Mouse (Mus musculus): ENCODE measurements at regions not wholly inside any gene's neighbourhood (a gene's known extent, or its start where the extent isn't known, plus 50 kb on each side); places are given as distances from the start of the nearest gene placed in this dataset.
A peak's percentile ranks its signal among the peaks of the same experiment; 100 is the strongest.

- DNase-seq (ENCODE audit: low spot score in 2 of 2), result no peak
- intact Hi-C loops (cut with DNase I), result no loop called here
Measured at GRCm38 (mm10) chr16:93422221-93422620, 181.6 kb downstream of the Setd4 start.

GRCm38 (mm10) chr16:93418246-93418645 is 185.6 kb downstream of the Setd4 start:
- no peak for DNase-seq (ENCODE audit: low spot score in 2 of 2)
- intact Hi-C loops (cut with DNase I), result no loop called here

DNA sequence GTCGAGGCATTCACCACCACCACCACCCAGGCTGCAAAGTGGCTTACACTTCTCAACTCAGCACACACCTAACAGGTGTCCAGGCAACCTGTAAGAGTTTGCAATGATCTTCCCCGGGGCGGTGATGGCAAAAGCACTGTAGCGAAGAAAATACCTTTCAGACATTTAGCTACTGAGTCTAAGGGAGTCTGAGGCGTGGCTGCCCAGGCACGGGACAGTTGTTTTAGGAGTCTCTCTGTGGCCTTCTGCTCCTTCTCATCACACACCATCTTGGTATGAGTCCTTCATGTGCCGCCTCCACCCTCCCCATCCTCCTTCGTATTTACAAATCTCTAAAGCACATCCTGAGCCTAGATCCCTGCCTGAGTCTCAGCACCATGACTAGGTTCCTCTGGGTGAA is 186.0 kb downstream of the Setd4 start:
- DNase-seq (ENCODE audit: low spot score in 2 of 2), result no peak
- intact Hi-C loops (cut with DNase I), result no loop called here

DNA sequence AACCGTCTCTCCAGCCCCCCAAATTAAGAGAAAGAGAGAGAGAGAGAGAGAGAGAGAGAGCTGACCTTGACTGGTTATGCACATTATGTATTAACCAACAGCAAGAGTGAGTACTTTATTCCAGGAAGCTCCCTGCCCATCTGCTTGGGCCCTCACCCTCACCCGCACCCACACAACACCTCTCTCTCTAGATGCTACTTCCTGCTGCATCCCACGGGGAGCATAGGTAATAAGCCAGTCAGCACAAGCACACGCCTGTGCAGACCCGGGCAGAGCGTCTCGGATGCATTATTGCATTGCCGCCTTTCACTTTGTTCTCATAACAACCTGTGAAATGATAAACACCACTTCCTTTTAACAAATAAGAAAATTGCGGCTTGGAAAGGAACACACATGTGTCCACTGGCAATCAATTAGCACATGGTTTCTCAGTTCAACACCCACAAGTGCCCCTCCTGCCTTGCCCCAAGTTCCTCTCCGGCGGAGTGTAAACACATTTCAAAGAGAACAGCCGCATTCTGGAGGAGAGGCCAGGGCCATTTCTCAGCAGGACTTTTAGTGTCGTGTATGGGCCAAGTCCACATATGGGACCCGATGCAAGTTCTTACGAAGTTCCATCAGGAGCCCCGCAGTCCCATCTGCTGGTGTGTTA is 211.7 kb downstream of the Setd4 start:
- DNase-seq (ENCODE audit: low spot score in 2 of 2), result no peak
- intact Hi-C loops (cut with DNase I), result no loop called here

DNA sequence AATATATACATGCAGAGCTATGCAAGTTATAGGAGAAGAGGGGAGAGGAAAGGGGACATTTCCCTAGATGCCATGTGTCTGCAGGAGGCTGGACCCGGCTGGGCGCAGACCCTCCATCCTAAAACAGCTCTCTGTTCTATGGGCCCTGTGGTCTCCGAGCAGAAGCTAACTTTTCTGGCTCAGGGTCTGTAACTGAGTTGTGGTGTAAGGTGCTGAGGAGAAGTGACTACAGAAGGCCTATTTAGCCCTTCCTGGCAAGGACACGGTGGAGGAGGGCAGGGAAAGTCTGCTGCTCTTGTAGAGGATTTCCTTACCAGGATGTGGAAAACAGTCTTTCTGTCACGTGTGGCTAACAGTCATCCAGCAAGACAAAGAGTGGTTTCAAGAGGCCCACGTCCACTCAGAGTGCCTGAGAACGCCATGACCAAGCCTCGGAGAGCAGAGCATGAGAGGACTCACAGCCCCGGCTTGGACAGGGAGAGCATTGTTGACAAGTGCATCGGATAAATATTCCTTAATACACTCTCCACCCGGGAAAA is 216.2 kb downstream of the Setd4 start:
- intact Hi-C loops (cut with DNase I), result no loop called here
- DNase-seq (ENCODE audit: low spot score in 2 of 2), result no peak

GRCm38 (mm10) chr16:93384039-93384537 is 219.8 kb downstream of the Setd4 start:
- intact Hi-C loops (cut with DNase I), result no loop called here
- peak; percentile 21 to 38 for DNase-seq (ENCODE audit: low spot score in 2 of 2)

- DNase-seq (ENCODE audit: low spot score in 2 of 2), result no peak
- intact Hi-C loops (cut with DNase I), result no loop called here
Measured at GRCm38 (mm10) chr16:93382945-93383344, 220.9 kb downstream of the Setd4 start.

DNA sequence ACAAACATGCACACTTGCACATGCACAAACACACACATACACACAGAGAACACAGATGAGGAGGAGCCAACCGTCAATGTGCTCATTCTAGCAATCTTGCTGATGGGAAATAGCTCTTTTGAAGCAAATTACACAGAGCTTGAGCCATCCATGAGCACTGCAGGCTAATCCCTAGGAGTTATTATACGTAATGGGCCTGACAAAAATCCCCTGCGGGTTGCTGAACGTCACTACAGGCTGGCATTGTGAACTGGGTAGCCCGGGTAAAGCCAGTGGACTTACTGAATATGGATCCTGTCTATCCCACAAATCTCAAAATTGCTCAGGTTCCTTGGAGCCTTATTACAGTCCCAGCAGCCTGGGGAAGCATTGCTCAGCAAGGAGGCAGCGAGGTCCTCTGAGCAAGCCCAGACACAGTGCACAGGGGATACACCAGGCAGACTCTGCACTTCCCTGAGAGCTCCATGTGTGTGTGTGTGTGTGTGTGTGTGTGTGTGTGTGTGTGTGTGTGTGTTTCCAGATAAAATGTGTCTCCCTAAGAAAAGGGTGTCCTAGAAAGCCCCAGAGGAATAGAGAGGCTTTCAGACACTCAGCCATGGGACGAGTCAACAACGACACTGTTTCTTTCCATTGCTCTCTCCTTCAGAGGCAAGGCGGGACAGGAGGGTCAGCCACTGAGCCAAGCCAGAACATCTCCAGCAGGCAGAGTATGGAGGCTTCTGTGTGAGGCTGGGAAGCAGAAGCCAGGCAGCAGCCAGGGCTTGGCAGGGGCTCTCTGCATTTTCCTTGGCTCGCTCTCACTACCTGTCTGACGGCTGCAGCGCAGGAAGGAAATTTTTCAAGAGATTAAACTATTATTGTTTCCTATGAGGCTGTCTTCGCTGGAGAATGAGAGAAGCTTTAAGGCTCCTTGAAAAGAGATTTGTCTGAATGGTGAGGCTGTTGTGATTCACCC is 222.9 kb downstream of the Setd4 start:
- intact Hi-C loops (cut with DNase I), result no loop called here

GRCm38 (mm10) chr16:93380117-93380516 is 223.7 kb downstream of the Setd4 start:
- DNase-seq (ENCODE audit: low spot score in 2 of 2), result no peak
- intact Hi-C loops (cut with DNase I), result no loop called here

More for the DNA sequence above, 222.9 kb downstream of the Setd4 start:
- no peak for DNase-seq (ENCODE audit: low spot score in 2 of 2)

DNA sequence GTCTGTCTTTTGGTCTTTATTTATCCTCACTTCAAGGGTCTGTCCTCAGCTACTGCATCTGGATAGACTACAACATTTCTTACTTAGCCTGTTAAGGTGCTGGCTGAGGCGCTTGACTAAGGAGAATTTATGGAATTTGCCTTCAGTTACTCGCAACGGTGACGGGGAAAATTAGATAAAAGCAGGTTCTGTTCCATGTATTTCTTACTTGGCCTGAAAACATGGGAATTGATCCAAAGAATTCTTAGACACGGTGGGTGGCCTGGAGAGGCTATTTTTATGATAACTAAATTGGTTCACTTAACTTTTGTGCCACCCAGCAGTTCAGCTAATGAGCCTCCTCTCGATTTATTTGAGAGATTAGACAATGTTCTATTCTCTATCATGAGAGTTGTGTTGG is 224.3 kb downstream of the Setd4 start:
- intact Hi-C loops (cut with DNase I), result no loop called here

DNA sequence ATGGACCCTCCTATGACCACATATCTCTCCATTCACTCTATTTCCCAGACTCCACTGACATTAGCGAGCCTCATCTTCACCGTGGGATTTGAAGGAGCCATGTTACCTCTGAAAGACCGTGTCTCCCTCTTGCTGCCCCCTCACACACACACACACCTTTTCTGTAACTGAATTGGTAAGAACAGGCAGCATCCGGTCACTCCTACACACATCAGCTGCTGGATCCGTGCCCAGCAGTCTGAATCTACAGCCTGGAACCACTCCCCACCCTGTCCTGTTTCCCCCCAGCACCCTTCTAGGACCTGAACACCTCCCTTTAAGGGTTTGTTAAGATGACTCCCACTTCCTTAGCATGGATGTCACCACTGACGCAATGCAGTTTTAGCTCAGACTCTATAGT is 229.2 kb downstream of the Setd4 start:
- intact Hi-C loops (cut with DNase I), result no loop called here
- no peak for DNase-seq (ENCODE audit: low spot score in 2 of 2)

More for the DNA sequence above, 224.3 kb downstream of the Setd4 start:
- DNase-seq (ENCODE audit: low spot score in 2 of 2), result no peak

- peak in 1 of 2 experiments; percentile 11 for DNase-seq (ENCODE audit: low spot score in 2 of 2)
- intact Hi-C loops (cut with DNase I), result no loop called here
Measured at GRCm38 (mm10) chr16:93369766-93370146, 234.1 kb downstream of the Setd4 start.

- intact Hi-C loops (cut with DNase I), result no loop called here
- peak; percentile 26 to 41 for DNase-seq (ENCODE audit: low spot score in 2 of 2)
Measured at GRCm38 (mm10) chr16:93368824-93369765, 234.8 kb downstream of the Setd4 start.

GRCm38 (mm10) chr16:93367995-93368394 is 235.9 kb downstream of the Setd4 start:
- intact Hi-C loops (cut with DNase I), result no loop called here
- DNase-seq (ENCODE audit: low spot score in 2 of 2), result no peak

DNA sequence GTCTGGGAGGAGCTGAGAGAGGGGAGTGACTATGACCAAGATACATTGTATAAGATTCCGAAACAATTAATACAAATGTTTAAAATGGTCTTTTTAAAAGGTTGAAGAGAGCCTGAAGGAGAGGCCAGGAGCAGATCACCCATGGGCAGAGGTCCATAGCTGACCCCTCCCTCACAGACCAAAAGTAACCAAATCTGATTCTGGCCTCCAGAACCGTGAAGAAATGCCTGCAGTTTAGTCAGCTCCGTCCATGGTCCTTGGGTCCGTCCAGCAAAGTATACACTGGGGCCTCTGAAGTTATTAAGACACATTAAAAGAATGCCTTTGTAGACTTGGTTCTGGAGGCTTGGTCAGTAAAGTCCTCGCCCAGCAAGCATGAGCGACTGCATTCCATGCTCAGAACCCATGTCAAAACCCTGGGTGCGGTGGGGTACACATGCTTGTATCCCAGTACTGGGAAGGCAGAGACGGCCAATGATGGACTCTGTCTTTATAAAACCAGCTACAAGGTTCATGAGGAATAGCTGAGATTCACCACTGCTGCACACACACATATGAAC is 236.5 kb downstream of the Setd4 start:
- no peak for DNase-seq (ENCODE audit: low spot score in 2 of 2)
- intact Hi-C loops (cut with DNase I), result no loop called here

DNA sequence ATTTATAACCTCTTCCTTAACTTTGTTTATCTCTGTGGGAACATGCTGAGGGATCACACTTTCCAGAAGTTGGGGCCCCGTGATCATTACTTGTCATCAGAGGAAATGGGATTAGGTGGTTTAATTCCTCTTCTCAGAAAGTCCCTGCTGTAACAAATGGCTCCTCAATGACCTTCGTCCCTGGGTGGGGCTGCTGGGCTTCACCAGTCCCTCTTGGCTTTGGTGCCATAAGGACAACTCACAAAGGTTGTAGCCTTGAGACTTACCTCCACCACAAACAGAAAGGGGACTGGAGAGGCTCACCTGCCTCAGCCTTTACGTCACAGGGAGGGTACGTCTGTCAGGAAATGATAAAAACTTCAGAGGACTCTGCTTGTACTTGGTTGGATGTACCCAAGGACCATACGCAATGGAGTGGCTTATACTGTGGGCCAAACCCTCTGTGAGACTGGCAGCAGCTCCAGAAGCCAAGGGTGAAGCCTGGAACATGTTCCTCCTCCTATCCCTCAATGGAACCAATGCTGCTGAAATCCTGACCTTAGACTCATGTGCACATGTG is 237.4 kb downstream of the Setd4 start:
- intact Hi-C loops (cut with DNase I), result no loop called here

DNA sequence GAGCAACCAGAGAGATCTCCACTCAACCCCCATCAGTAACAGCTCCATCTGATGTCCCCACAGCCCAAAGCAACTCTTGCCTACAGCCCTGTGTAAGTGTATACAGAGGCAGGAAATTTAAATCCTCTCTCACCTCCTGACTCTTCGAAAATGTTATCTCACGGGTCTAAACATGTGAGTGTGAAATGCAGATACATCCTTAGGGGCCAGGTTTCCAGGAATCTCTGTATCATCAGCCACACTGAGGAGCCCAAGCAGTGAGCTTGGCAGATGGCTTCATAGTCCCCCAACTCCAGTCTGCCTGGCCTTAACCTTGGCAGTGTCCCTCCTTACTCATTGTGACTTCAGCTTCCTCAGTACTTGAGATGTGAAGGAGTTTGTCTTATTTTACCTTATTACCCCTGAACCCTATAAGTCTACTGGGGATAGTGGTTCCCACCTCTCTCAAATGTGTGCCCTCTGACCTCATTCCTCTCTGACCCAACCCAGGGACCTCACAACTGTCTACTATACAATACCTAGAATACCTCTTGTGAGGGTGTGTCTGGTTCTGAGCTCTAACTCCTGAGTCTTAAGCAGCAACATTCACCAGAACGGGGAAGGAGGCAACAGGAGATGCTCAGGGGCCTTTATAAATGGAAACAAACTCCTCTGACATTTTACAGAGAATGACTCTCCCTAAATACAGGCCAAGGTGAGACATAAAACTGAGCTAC is 238.5 kb downstream of the Setd4 start:
- intact Hi-C loops (cut with DNase I), result no loop called here
- DNase-seq (ENCODE audit: low spot score in 2 of 2), result no peak

More for the DNA sequence above, 237.4 kb downstream of the Setd4 start:
- no peak for DNase-seq (ENCODE audit: low spot score in 2 of 2)

DNA sequence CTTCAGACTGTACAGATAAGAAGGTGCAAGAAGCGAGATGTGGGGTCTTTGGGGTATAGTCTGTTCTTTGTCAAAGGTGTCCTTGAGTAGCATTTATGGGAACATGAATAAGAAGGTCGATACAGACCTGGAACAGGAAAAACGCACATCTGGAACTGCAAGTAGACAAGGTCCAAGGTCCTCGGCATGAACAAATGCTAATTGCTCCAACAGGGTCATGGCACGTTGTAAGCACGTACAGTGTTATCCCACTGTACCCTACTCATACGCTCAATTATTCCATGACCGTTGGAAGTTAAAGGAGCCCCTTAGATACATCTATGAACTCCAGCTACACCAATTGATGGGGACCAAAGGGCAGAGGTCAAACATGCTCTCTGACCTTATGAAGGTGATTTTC is 244.1 kb downstream of the Setd4 start:
- intact Hi-C loops (cut with DNase I), result no loop called here
- DNase-seq (ENCODE audit: low spot score in 2 of 2), result no peak
